Mouse (Mus musculus) central nervous system, embryonic 11.5 days (tissue): ENCODE results near the gene Tmem167b. TPM values are rescaled to one million over a fixed set of nuclear protein-coding genes. Genes with fewer than 3 reads are reported as not detected.

ENCODE experiments used
- polyA plus RNA-seq: library from polyadenylated mRNA; depleted of rRNA; stranded (reverse); fragments of >200 nt; gene quantifications from 2 replicates; pipeline ENCODE4 v1.2.3, GENCODE M21; 2012; rRNA removed

Tmem167b gene
- 16.5 and 21.5 TPM in 2 replicates for polyA plus RNA-seq

GRCm38 (mm10) chr3:108562133-108562730 is at the start of gene Tmem167b:
Gene Tmem167b, minus strand, starts transcription at chr3:108562466.

GRCm38 (mm10) chr3:108590786-108591529 is 28.7 kb upstream of the Tmem167b start, which contains the start of gene Wdr47:
Gene Wdr47, plus strand, starts transcription at chr3:108591279.

GRCm38 (mm10) chr3:108571443-108572294 is 9.4 kb upstream of the Tmem167b start, which contains the start of gene Taf13:
Gene Taf13, plus strand, starts transcription at chr3:108571698.

GRCm38 (mm10) chr3:108536517-108537260 is 25.6 kb downstream of the Tmem167b start, which contains the start of gene 5330417C22Rik:
Gene 5330417C22Rik, minus strand, starts transcription at chr3:108536536.

GRCm38 (mm10) chr3:108533951-108534350 is 28.3 kb downstream of the Tmem167b start, which contains the start of gene 1700013F07Rik:
Gene 1700013F07Rik, plus strand, starts transcription at chr3:108534150.

Other genes starting within 250 kb of the Tmem167b start
- gene Mybphl, start 197.6 kb downstream of the Tmem167b start, polyA plus RNA-seq, result 0.47 and 1.5 TPM in 2 replicates
- gene Psrc1, start 178.6 kb downstream of the Tmem167b start, polyA plus RNA-seq, result 104 and 117 TPM in 2 replicates
- gene Celsr2, start 146.9 kb downstream of the Tmem167b start, polyA plus RNA-seq, result 67.6 and 95.9 TPM in 2 replicates
- gene Sars, start 117.3 kb downstream of the Tmem167b start, polyA plus RNA-seq, result 131 and 259 TPM in 2 replicates
- gene 1700013F07Rik, start 28.3 kb downstream of the Tmem167b start, polyA plus RNA-seq, result 0.28 and 0.42 TPM in 2 replicates
- gene 5330417C22Rik, start 25.9 kb downstream of the Tmem167b start, polyA plus RNA-seq, result 1.3 and 1.5 TPM in 2 replicates
- gene Taf13, start 9.2 kb upstream of the Tmem167b start, polyA plus RNA-seq, result 44.1 and 69.3 TPM in 2 replicates
- gene Wdr47, start 28.8 kb upstream of the Tmem167b start, polyA plus RNA-seq, result 26.6 and 32.4 TPM in 2 replicates
- 65.8 and 76.3 TPM in 2 replicates for gene Clcc1, start 91.4 kb upstream of the Tmem167b start, polyA plus RNA-seq
- 42.9 and 56.1 TPM in 2 replicates for gene Gpsm2, start 159.8 kb upstream of the Tmem167b start, polyA plus RNA-seq
- 0.08 and 0.34 TPM in 2 replicates for gene Aknad1, start 177.2 kb upstream of the Tmem167b start, polyA plus RNA-seq